Mouse (Mus musculus): ENCODE measurements at regions not wholly inside any gene's neighbourhood (a gene's known extent, or its start where the extent isn't known, plus 50 kb on each side); places are given as distances from the start of the nearest gene placed in this dataset.

- TF ChIP-seq GATA1 (IDR thresholded peaks at IDR 0.05; ENCODE audit: borderline replicate concordance, low read length) = no peak
- TF ChIP-seq FLI1 (IDR thresholded peaks at IDR 0.05; ENCODE audit: low read length) = no peak
- H3K4me3 ChIP-seq (replicated peaks) = no peak overlapping the region
- H3K36me3 ChIP-seq (replicated peaks; ENCODE audit: low read length) = no peaks in the 10 kb centered on the region
- H3K4me1 ChIP-seq = peaks cover 34% of the 10 kb centered on the region
- no peaks in the 10 kb centered on the region for H3K9me3 ChIP-seq
- H3K27me3 ChIP-seq (replicated peaks) = no peaks in the 10 kb centered on the region
These were observed 191.0 kb upstream of the Agr3 start for GRCm38 (mm10) chr12:35734371-35734770.

GRCm38 (mm10) chr12:35733580-35733979, 191.8 kb upstream of the Agr3 start:
- TF ChIP-seq GATA1 (IDR thresholded peaks at IDR 0.05; ENCODE audit: borderline replicate concordance, low read length) (no peak), FLI1 (IDR thresholded peaks at IDR 0.05; ENCODE audit: low read length) (no peak)
- Histone ChIP-seq H3K9me3 (no peaks in the 10 kb centered on the region), H3K36me3 (replicated peaks; ENCODE audit: low read length) (no peaks in the 10 kb centered on the region), H3K4me3 (replicated peaks) (no peak overlapping the region), H3K27me3 (replicated peaks) (no peaks in the 10 kb centered on the region), H3K4me1 (peaks cover 34% of the 10 kb centered on the region)

- Histone ChIP-seq H3K4me3 (replicated peaks) (no peak overlapping the region), H3K36me3 (replicated peaks; ENCODE audit: low read length) (no peaks in the 10 kb centered on the region), H3K9me3 (no peaks in the 10 kb centered on the region), H3K4me1 (peaks cover 9% of the 10 kb centered on the region), H3K27me3 (replicated peaks) (peaks cover 3% of the 10 kb centered on the region)
- no peak for TF ChIP-seq FLI1 (IDR thresholded peaks at IDR 0.05; ENCODE audit: low read length)
These were observed 191.1 kb upstream of the Ahr start for GRCm38 (mm10) chr12:35725910-35726309.

- no peaks in the 10 kb centered on the region for H3K9me3 ChIP-seq
- no peak overlapping the region for H3K4me3 ChIP-seq (replicated peaks)
- H3K36me3 ChIP-seq (replicated peaks; ENCODE audit: low read length) = no peaks in the 10 kb centered on the region
- H3K4me1 ChIP-seq = no peaks in the 10 kb centered on the region
- peaks cover 3% of the 10 kb centered on the region for H3K27me3 ChIP-seq (replicated peaks)
- TF ChIP-seq GATA1 (IDR thresholded peaks at IDR 0.05; ENCODE audit: borderline replicate concordance, low read length) (no peak), FLI1 (IDR thresholded peaks at IDR 0.05; ENCODE audit: low read length) (no peak)
These were observed 189.3 kb upstream of the Ahr start for GRCm38 (mm10) chr12:35724132-35724531.

- no peak overlapping the region for H3K4me3 ChIP-seq (replicated peaks)
- no peaks in the 10 kb centered on the region for H3K36me3 ChIP-seq (replicated peaks; ENCODE audit: low read length)
These were observed 177.8 kb upstream of the Ahr start for GRCm38 (mm10) chr12:35712671-35713070.

GRCm38 (mm10) chr12:35711549-35712070, 176.8 kb upstream of the Ahr start:
- H3K27me3 ChIP-seq (replicated peaks) = no peaks in the 10 kb centered on the region
- H3K4me3 ChIP-seq (replicated peaks) = no peak overlapping the region
- no peaks in the 10 kb centered on the region for H3K36me3 ChIP-seq (replicated peaks; ENCODE audit: low read length)
- no peak for TF ChIP-seq GATA1 (IDR thresholded peaks at IDR 0.05; ENCODE audit: borderline replicate concordance, low read length)
- TF ChIP-seq FLI1 (IDR thresholded peaks at IDR 0.05; ENCODE audit: low read length) = no peak
- H3K4me1 ChIP-seq = no peaks in the 10 kb centered on the region
- H3K9me3 ChIP-seq = 0 out of 2 replicates have a peak, but pooled peaks cover 3% of the 10 kb centered on the region

More at GRCm38 (mm10) chr12:35712671-35713070, 177.8 kb upstream of the Ahr start:
- no peak for TF ChIP-seq FLI1 (IDR thresholded peaks at IDR 0.05; ENCODE audit: low read length)
- 0 out of 2 replicates have a peak, but pooled peaks cover 3% of the 10 kb centered on the region for H3K9me3 ChIP-seq
- H3K27me3 ChIP-seq (replicated peaks) = no peaks in the 10 kb centered on the region
- H3K4me1 ChIP-seq = no peaks in the 10 kb centered on the region

- TF ChIP-seq FLI1 (IDR thresholded peaks at IDR 0.05; ENCODE audit: low read length) = no peak
- no peak for TF ChIP-seq GATA1 (IDR thresholded peaks at IDR 0.05; ENCODE audit: borderline replicate concordance, low read length)
- H3K9me3 ChIP-seq = 0 out of 2 replicates have a peak, but pooled peaks cover 2% of the 10 kb centered on the region
These were observed 175.5 kb upstream of the Ahr start for GRCm38 (mm10) chr12:35710323-35710722.

GRCm38 (mm10) chr12:35703479-35703878, 168.6 kb upstream of the Ahr start:
- Histone ChIP-seq H3K27me3 (replicated peaks) (no peaks in the 10 kb centered on the region), H3K4me3 (replicated peaks) (no peak overlapping the region), H3K36me3 (replicated peaks; ENCODE audit: low read length) (peaks cover 4% of the 10 kb centered on the region), H3K9me3 (no peaks in the 10 kb centered on the region), H3K4me1 (peaks cover 40% of the 10 kb centered on the region)
- TF ChIP-seq GATA1 (IDR thresholded peaks at IDR 0.05; ENCODE audit: borderline replicate concordance, low read length) (no peak), FLI1 (IDR thresholded peaks at IDR 0.05; ENCODE audit: low read length) (no peak)

More at GRCm38 (mm10) chr12:35710323-35710722, 175.5 kb upstream of the Ahr start:
- no peaks in the 10 kb centered on the region for H3K4me1 ChIP-seq
- H3K4me3 ChIP-seq (replicated peaks) = no peak overlapping the region
- H3K36me3 ChIP-seq (replicated peaks; ENCODE audit: low read length) = no peaks in the 10 kb centered on the region
- H3K27me3 ChIP-seq (replicated peaks) = no peaks in the 10 kb centered on the region

GRCm38 (mm10) chr12:35702674-35703073, 167.8 kb upstream of the Ahr start:
- peaks cover 4% of the 10 kb centered on the region for H3K36me3 ChIP-seq (replicated peaks; ENCODE audit: low read length)
- H3K9me3 ChIP-seq = no peaks in the 10 kb centered on the region
- peaks cover 40% of the 10 kb centered on the region for H3K4me1 ChIP-seq
- no peaks in the 10 kb centered on the region for H3K27me3 ChIP-seq (replicated peaks)
- TF ChIP-seq FLI1 (IDR thresholded peaks at IDR 0.05; ENCODE audit: low read length) (no peak), GATA1 (IDR thresholded peaks at IDR 0.05; ENCODE audit: borderline replicate concordance, low read length) (no peak)
- no peak overlapping the region for H3K4me3 ChIP-seq (replicated peaks)

- peaks cover 35% of the 10 kb centered on the region for H3K4me1 ChIP-seq
- no peak overlapping the region for H3K4me3 ChIP-seq (replicated peaks)
- TF ChIP-seq GATA1 (IDR thresholded peaks at IDR 0.05; ENCODE audit: borderline replicate concordance, low read length) (no peak), FLI1 (IDR thresholded peaks at IDR 0.05; ENCODE audit: low read length) (no peak)
- H3K9me3 ChIP-seq = no peaks in the 10 kb centered on the region
- H3K36me3 ChIP-seq (replicated peaks; ENCODE audit: low read length) = peaks cover 4% of the 10 kb centered on the region
- H3K27me3 ChIP-seq (replicated peaks) = no peaks in the 10 kb centered on the region
These were observed 159.4 kb upstream of the Ahr start for GRCm38 (mm10) chr12:35694253-35694652.

GRCm38 (mm10) chr12:35690914-35691313, 156.1 kb upstream of the Ahr start:
- no peaks in the 10 kb centered on the region for H3K36me3 ChIP-seq (replicated peaks; ENCODE audit: low read length)
- no peak overlapping the region for H3K4me3 ChIP-seq (replicated peaks)
- peaks cover 40% of the 10 kb centered on the region for H3K4me1 ChIP-seq
- TF ChIP-seq GATA1 (IDR thresholded peaks at IDR 0.05; ENCODE audit: borderline replicate concordance, low read length) (no peak), FLI1 (IDR thresholded peaks at IDR 0.05; ENCODE audit: low read length) (no peak)
- no peaks in the 10 kb centered on the region for H3K9me3 ChIP-seq
- H3K27me3 ChIP-seq (replicated peaks) = no peaks in the 10 kb centered on the region

Measured in megakaryocyte, embryonic 14.5 days (primary cell).